Mouse (Mus musculus): Measurements from ENCODE around the gene Lemd2. TPM values are rescaled to one million over a fixed set of nuclear protein-coding genes. Genes with fewer than 3 reads are reported as not detected.

Gene Lemd2
- total and polyA plus RNA-seq, 2 experiments from 2014 or later, result 19.2 to 86.9 TPM

GRCm38 (mm10) chr17:27200801-27201200 lies 3.5 kb downstream of the Lemd2 start:
- WGBS, result 81% methylated on average over 11 of the region's 11 CpGs
- DNase-seq (no peak), ATAC-seq (no peak)
- H3K27me3 ChIP-seq (ENCODE audit: insufficient read depth, low read length), result no peaks in the 10 kb centered on the region
- no peak overlapping the region for H3K4me3 ChIP-seq (ENCODE audit: low read depth, low read length)
- no peak overlapping the region for H3K4me2 ChIP-seq (ENCODE audit: low read depth)
- H3K9ac ChIP-seq, result no peak overlapping the region
- H3K9me3 ChIP-seq (ENCODE audit: low read length), result no peaks in the 10 kb centered on the region
- peaks cover 4% of the 10 kb centered on the region; the same call in 1 of the 2 replicates for H3K4me1 ChIP-seq (ENCODE audit: insufficient read depth)
- H3K36me3 ChIP-seq (ENCODE audit: insufficient read depth), result peaks cover 49% of the 10 kb centered on the region
- TF ChIP-seq CTCF (IDR thresholded peaks at IDR 0.05; ENCODE audit: low read depth), result no peak
- no peak overlapping the region for H3K27ac ChIP-seq (ENCODE audit: low read depth, low read length)

- Histone ChIP-seq H3K36me3 (ENCODE audit: insufficient read depth) (peaks cover 58% of the 10 kb centered on the region), H3K4me1 (ENCODE audit: insufficient read depth) (peaks cover 3% of the 10 kb centered on the region; the same call in 1 of the 2 replicates), H3K4me3 (ENCODE audit: low read depth, low read length) (no peak overlapping the region), H3K4me2 (ENCODE audit: low read depth) (no peak overlapping the region), H3K9ac (no peak overlapping the region), H3K9me3 (ENCODE audit: low read length) (no peaks in the 10 kb centered on the region), H3K27me3 (ENCODE audit: insufficient read depth, low read length) (no peaks in the 10 kb centered on the region), H3K27ac (ENCODE audit: low read depth, low read length) (no peak overlapping the region)
- no peak for DNase-seq
- ATAC-seq, result no peak
- 84% methylated on average over 7 of the region's 7 CpGs for WGBS
- no peak for TF ChIP-seq CTCF (IDR thresholded peaks at IDR 0.05; ENCODE audit: low read depth)
Measured at GRCm38 (mm10) chr17:27199864-27200263, 4.4 kb downstream of the Lemd2 start.

DNA sequence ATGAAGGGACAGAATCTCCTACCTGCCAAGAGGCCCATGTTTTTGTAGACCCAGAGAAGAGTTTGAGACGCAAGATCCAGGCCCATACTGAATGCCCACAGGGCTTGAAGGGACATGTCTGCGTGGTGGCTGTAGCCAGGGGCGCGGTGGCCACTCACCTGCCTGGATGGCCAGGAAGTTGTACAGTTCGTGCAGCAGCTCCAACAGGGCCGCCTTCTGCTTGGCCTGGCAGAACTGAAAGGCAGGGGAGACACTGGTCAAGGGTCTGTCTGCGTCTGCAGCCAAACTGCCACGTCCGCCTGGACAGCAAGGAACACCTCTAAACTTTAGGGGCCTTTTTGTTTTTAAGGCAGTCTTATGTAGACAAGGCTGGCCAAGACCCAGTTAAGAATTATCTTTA lies 5.1 kb downstream of the Lemd2 start:
- H3K27ac ChIP-seq (ENCODE audit: low read depth, low read length), result no peak overlapping the region
- TF ChIP-seq CTCF (IDR thresholded peaks at IDR 0.05; ENCODE audit: low read depth), result no peak
- 96% methylated on average over 9 of the region's 9 CpGs for WGBS
- H3K27me3 ChIP-seq (ENCODE audit: insufficient read depth, low read length), result no peaks in the 10 kb centered on the region
- H3K4me1 ChIP-seq (ENCODE audit: insufficient read depth), result no peaks in the 10 kb centered on the region
- no peak overlapping the region for H3K9ac ChIP-seq
- peaks cover 65% of the 10 kb centered on the region for H3K36me3 ChIP-seq (ENCODE audit: insufficient read depth)
- ATAC-seq (no peak), DNase-seq (no peak)
- no peak overlapping the region for H3K4me2 ChIP-seq (ENCODE audit: low read depth)
- H3K4me3 ChIP-seq (ENCODE audit: low read depth, low read length), result no peak overlapping the region
- no peaks in the 10 kb centered on the region for H3K9me3 ChIP-seq (ENCODE audit: low read length)

DNA sequence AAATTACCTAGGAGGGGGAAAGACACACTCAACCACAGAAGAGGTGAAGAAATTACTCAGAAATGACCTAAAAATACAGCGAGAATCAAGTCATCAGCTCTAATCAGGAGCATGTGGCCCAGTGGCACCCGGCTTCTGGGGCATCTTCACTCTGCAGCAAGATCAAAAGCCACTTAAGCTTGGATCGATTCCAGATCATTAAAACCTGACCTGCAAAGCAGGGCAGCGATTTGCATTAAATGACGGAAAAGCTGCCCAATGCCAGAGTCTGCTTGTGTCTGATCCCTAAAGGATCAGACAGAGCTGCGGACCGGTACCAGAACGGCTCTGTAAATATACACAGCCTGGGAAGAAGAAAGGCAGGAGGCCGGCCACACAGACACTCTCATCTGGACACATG lies 8.1 kb downstream of the Lemd2 start:
- ATAC-seq, result no peak
- no peaks in the 10 kb centered on the region for H3K4me1 ChIP-seq (ENCODE audit: insufficient read depth)
- WGBS, result 43% methylated on average over 9 of the region's 9 CpGs
- no peak overlapping the region for H3K9ac ChIP-seq
- H3K4me2 ChIP-seq (ENCODE audit: low read depth), result no peak overlapping the region
- no peak overlapping the region for H3K4me3 ChIP-seq (ENCODE audit: low read depth, low read length)
- no peak overlapping the region for H3K27ac ChIP-seq (ENCODE audit: low read depth, low read length)
- TF ChIP-seq CTCF (IDR thresholded peaks at IDR 0.05; ENCODE audit: low read depth), result no peak
- peaks cover 88% of the 10 kb centered on the region for H3K36me3 ChIP-seq (ENCODE audit: insufficient read depth)
- no peaks in the 10 kb centered on the region for H3K9me3 ChIP-seq (ENCODE audit: low read length)
- no peak for DNase-seq
- H3K27me3 ChIP-seq (ENCODE audit: insufficient read depth, low read length), result no peaks in the 10 kb centered on the region

- H3K9ac ChIP-seq, result no peak overlapping the region
- no peaks in the 10 kb centered on the region for H3K9me3 ChIP-seq (ENCODE audit: low read length)
- peaks cover 92% of the 10 kb centered on the region for H3K36me3 ChIP-seq (ENCODE audit: insufficient read depth)
- H3K4me3 ChIP-seq (ENCODE audit: low read depth, low read length), result no peak overlapping the region
- DNase-seq (no peak), ATAC-seq (no peak)
- H3K4me1 ChIP-seq (ENCODE audit: insufficient read depth), result no peaks in the 10 kb centered on the region
- no peak for TF ChIP-seq CTCF (IDR thresholded peaks at IDR 0.05; ENCODE audit: low read depth)
- no peak overlapping the region for H3K4me2 ChIP-seq (ENCODE audit: low read depth)
- no peak overlapping the region for H3K27ac ChIP-seq (ENCODE audit: low read depth, low read length)
- WGBS, result 49% methylated on average over 20 of the region's 20 CpGs
- H3K27me3 ChIP-seq (ENCODE audit: insufficient read depth, low read length), result no peaks in the 10 kb centered on the region
Measured at GRCm38 (mm10) chr17:27194258-27195185, 9.7 kb downstream of the Lemd2 start.

GRCm38 (mm10) chr17:27191804-27192203 lies 12.5 kb downstream of the Lemd2 start:
- Histone ChIP-seq H3K27ac (ENCODE audit: low read depth, low read length) (no peak overlapping the region), H3K4me3 (ENCODE audit: low read depth, low read length) (no peak overlapping the region), H3K9ac (no peak overlapping the region), H3K9me3 (ENCODE audit: low read length) (no peaks in the 10 kb centered on the region), H3K36me3 (ENCODE audit: insufficient read depth) (peaks cover 72% of the 10 kb centered on the region), H3K4me2 (ENCODE audit: low read depth) (no peak overlapping the region), H3K27me3 (ENCODE audit: insufficient read depth, low read length) (no peaks in the 10 kb centered on the region), H3K4me1 (ENCODE audit: insufficient read depth) (no peaks in the 10 kb centered on the region)
- 70% methylated on average over 5 of the region's 5 CpGs for WGBS
- DNase-seq (no peak), ATAC-seq (no peak)
- TF ChIP-seq CTCF (IDR thresholded peaks at IDR 0.05; ENCODE audit: low read depth), result no peak

GRCm38 (mm10) chr17:27191189-27191588 lies 13.1 kb downstream of the Lemd2 start:
- H3K36me3 ChIP-seq (ENCODE audit: insufficient read depth), result peaks cover 65% of the 10 kb centered on the region
- no peak for TF ChIP-seq CTCF (IDR thresholded peaks at IDR 0.05; ENCODE audit: low read depth)
- no peaks in the 10 kb centered on the region for H3K4me1 ChIP-seq (ENCODE audit: insufficient read depth)
- ATAC-seq (no peak), DNase-seq (no peak)
- H3K9ac ChIP-seq, result no peak overlapping the region
- WGBS, result 88% methylated on average over 6 of the region's 6 CpGs
- no peaks in the 10 kb centered on the region for H3K9me3 ChIP-seq (ENCODE audit: low read length)
- H3K4me3 ChIP-seq (ENCODE audit: low read depth, low read length), result no peak overlapping the region
- no peak overlapping the region for H3K27ac ChIP-seq (ENCODE audit: low read depth, low read length)
- no peaks in the 10 kb centered on the region for H3K27me3 ChIP-seq (ENCODE audit: insufficient read depth, low read length)
- no peak overlapping the region for H3K4me2 ChIP-seq (ENCODE audit: low read depth)
